Mouse (Mus musculus): Measurements from ENCODE around the gene Atp7a. TPM values are rescaled to one million over a fixed set of nuclear protein-coding genes. Genes with fewer than 3 reads are reported as not detected.

The Atp7a gene
- polyA plus RNA-seq, 3 experiments from 2014 or later: 6.0 to 10.4 (median 9.3) TPM

- no peak for ATAC-seq
Measured at GRCm38 (mm10) chrX:106082518-106082917, 55.4 kb downstream of the Atp7a start.

GRCm38 (mm10) chrX:106085132-106085531, 58.1 kb downstream of the Atp7a start:
- no peak for ATAC-seq

GRCm38 (mm10) chrX:106085564-106085963, 58.5 kb downstream of the Atp7a start:
- ATAC-seq: no peak

- no peak for ATAC-seq
Measured at GRCm38 (mm10) chrX:106092939-106093338, 65.9 kb downstream of the Atp7a start.

GRCm38 (mm10) chrX:106105464-106105863, 78.4 kb downstream of the Atp7a start:
- no peak for ATAC-seq

- ATAC-seq: no peak
Measured at GRCm38 (mm10) chrX:106113881-106114280, 86.8 kb downstream of the Atp7a start.

- no peak for ATAC-seq
Measured at GRCm38 (mm10) chrX:106114674-106115073, 87.6 kb downstream of the Atp7a start.

- no peak for ATAC-seq
Measured at GRCm38 (mm10) chrX:106122823-106123222, 95.7 kb downstream of the Atp7a start.

GRCm38 (mm10) chrX:106128283-106128682, 101.2 kb downstream of the Atp7a start:
- ATAC-seq: no peak

GRCm38 (mm10) chrX:106129877-106130276, 102.8 kb downstream of the Atp7a start:
- ATAC-seq: no peak

GRCm38 (mm10) chrX:106134916-106135315, 107.8 kb downstream of the Atp7a start:
- no peak for ATAC-seq

GRCm38 (mm10) chrX:106135484-106135883, 108.4 kb downstream of the Atp7a start:
- ATAC-seq: peak; percentile 72

- peak; percentile 88 for ATAC-seq
Measured at GRCm38 (mm10) chrX:106135916-106136575, 109.0 kb downstream of the Atp7a start.

GRCm38 (mm10) chrX:106139309-106140070, 112.4 kb downstream of the Atp7a start:
- ATAC-seq: no peak

- no peak for ATAC-seq
Measured at GRCm38 (mm10) chrX:106142936-106143335, 115.9 kb downstream of the Atp7a start, which contains the start of gene Tlr13. TSS of gene Tlr13 (plus strand) at chrX:106143204.

- ATAC-seq: no peak
Measured at GRCm38 (mm10) chrX:106148185-106148584, 121.1 kb downstream of the Atp7a start.

GRCm38 (mm10) chrX:106149460-106149859, 122.4 kb downstream of the Atp7a start:
- no peak for ATAC-seq

GRCm38 (mm10) chrX:106154180-106154586, 127.1 kb downstream of the Atp7a start:
- ATAC-seq: no peak

GRCm38 (mm10) chrX:106155892-106156291, 128.8 kb downstream of the Atp7a start:
- no peak for ATAC-seq

- peak; percentile 61 for ATAC-seq
Measured at GRCm38 (mm10) chrX:106163995-106164394, 136.9 kb downstream of the Atp7a start.

- ATAC-seq: no peak
Measured at GRCm38 (mm10) chrX:106164555-106164954, 137.5 kb downstream of the Atp7a start.

GRCm38 (mm10) chrX:106165089-106165488, 138.0 kb downstream of the Atp7a start:
- ATAC-seq: peak; percentile 78

GRCm38 (mm10) chrX:106171106-106171852, 144.2 kb downstream of the Atp7a start:
- peak; percentile 89 for ATAC-seq
